Mouse (Mus musculus) hindbrain, embryonic 12.5 days (tissue): ENCODE measurements around the gene Myo15. TPM values are rescaled to one million over a fixed set of nuclear protein-coding genes. Genes with fewer than 3 reads are reported as not detected.
"Not testable (repeated sequence)": the region's sequence is repeated elsewhere in the genome, so short reads cannot be mapped to it uniquely, and the experiment has no call there.

ENCODE experiments used
- ATAC-seq: fragments of 200-750 bp; cut with Nextera tagmentation; 2 replicates; pipeline ENCODE4 v1.8.0; 2017; ENCODE audit warnings: moderate TSS enrichment; ENCODE audit not compliant: low FRiP score
- H3K27ac ChIP-seq: fragments of 300-500 bp; sonication (generic); 2 replicates; pipeline ENCODE4 v1.5.1; 2016; ENCODE audit warnings: mild to moderate bottlenecking
- H3K27me3 ChIP-seq: fragments of 300-500 bp; sonication (generic); 2 replicates; pipeline ENCODE4 v1.6.1; 2016; ENCODE audit warnings: mild to moderate bottlenecking
- H3K36me3 ChIP-seq: fragments of 300-500 bp; sonication (generic); 2 replicates; pipeline ENCODE4 v1.6.1; 2016; ENCODE audit warnings: mild to moderate bottlenecking
- H3K4me1 ChIP-seq: fragments of 300-500 bp; sonication (generic); 2 replicates; pipeline ENCODE4 v1.6.1; 2016
- H3K4me2 ChIP-seq: fragments of 300-500 bp; sonication (generic); replicated peaks from 2 replicates; pipeline ENCODE4 v1.6.1; 2016; ENCODE audit warnings: mild to moderate bottlenecking
- H3K4me3 ChIP-seq: fragments of 300-500 bp; sonication (generic); 2 replicates; pipeline ENCODE4 v1.5.1; 2016; ENCODE audit warnings: mild to moderate bottlenecking
- H3K9ac ChIP-seq: fragments of 300-500 bp; sonication (generic); 2 replicates; pipeline ENCODE4 v1.6.1; 2016; ENCODE audit warnings: mild to moderate bottlenecking, moderate library complexity
- H3K9me3 ChIP-seq: fragments of 300-500 bp; sonication (generic); replicated peaks from 2 replicates; pipeline ENCODE4 v1.6.1; 2016; ENCODE audit warnings: mild to moderate bottlenecking
- WGBS: fragments of 180-500 bp; shearing (Covaris S2); methylation state at CpG from one replicate; pipeline ENCODE4 v1.1.7; 2016; 5-methylcytosine and 5-hydroxymethylcytosine counted together
- polyA plus RNA-seq: library from polyadenylated mRNA; unstranded; fragments of >200 nt; fragmentation: Nextera tagmentation; extraction: Ambion mirVana; gene quantifications from 2 replicates; pipeline ENCODE4 v1.2.1, GENCODE M21; 2016

The Myo15 gene
- polyA plus RNA-seq, 1 experiment from 2014 or later = 0.30 TPM

DNA sequence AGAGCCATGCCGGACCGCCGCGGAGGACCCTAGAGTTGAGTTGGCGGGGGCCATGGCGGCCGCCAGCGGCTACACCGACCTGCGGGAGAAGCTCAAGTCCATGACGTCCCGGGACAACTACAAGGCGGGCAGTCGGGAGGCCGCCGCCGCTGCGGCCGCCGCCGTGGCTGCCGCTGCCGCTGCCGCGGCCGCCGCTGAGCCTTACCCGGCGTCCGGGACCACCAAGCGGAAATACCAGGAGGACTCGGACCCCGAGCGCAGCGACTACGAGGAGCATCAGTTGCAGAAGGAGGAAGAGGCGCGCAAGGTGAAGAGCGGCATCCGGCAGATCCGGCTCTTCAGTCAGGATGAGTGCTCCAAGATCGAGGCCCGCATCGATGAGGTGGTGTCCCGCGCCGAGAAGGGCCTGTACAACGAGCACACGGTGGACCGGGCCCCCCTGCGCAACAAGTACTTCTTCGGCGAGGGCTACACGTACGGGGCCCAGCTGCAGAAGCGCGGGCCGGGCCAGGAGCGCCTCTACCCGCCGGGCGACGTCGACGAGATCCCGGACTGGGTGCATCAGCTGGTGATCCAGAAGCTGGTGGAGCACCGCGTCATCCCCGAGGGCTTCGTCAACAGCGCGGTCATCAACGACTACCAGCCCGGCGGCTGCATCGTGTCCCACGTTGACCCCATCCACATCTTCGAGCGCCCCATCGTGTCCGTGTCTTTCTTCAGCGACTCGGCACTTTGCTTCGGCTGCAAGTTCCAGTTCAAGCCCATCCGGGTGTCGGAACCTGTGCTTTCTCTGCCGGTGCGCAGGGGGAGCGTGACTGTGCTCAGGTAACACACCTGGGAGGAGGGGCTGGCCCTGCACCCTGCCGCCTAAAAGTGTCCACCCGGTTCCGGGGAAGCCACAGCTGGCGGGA, 69.5 kb downstream of the Myo15 start:
- H3K27ac ChIP-seq = peak overlapping the region; percentile 100
- no peaks in the 10 kb centered on the region for H3K27me3 ChIP-seq
- H3K9me3 ChIP-seq = no peaks in the 10 kb centered on the region
- 0 out of 2 replicates have a peak, but pooled peaks have one; percentile 1 for ATAC-seq
- peak overlapping the region; percentile 97 for H3K4me3 ChIP-seq
- peaks cover 9% of the 10 kb centered on the region; the same call in 1 of the 2 replicates for H3K36me3 ChIP-seq
- peak overlapping the region; percentile 93 for H3K9ac ChIP-seq
- peaks cover 46% of the 10 kb centered on the region for H3K4me1 ChIP-seq
- H3K4me2 ChIP-seq = peak overlapping the region; percentile 93
- WGBS = under 1% methylated on average over 82 of the region's 93 CpGs

DNA sequence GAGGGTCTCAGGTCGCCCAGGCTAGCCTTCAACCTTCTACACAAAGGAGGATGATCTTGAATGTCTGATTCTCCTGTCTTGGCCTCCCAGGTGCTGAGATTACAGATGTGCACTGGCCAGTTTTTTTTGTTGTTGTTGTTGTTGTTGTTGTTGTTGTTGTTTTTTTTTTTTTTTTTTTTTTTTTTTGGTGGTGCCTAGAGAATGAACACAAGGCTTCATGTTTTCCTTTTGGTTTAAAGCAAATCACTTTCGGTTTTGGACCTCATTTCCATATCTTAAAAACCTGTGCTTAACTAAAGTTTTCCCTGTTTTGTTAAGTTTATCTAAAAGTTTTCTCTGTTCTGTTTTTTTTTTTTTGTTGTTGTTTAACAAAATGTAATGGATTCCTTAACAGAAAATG, 70.4 kb downstream of the Myo15 start:
- H3K27ac ChIP-seq = no peak overlapping the region
- H3K4me1 ChIP-seq = peaks cover 46% of the 10 kb centered on the region
- peak overlapping the region; percentile 93 for H3K4me2 ChIP-seq
- no peaks in the 10 kb centered on the region for H3K27me3 ChIP-seq
- peak overlapping the region; percentile 93 for H3K9ac ChIP-seq
- H3K4me3 ChIP-seq = peak overlapping the region; percentile 97
- 2% methylated on average over 2 of the region's 2 CpGs for WGBS
- ATAC-seq = no peak
- no peaks in the 10 kb centered on the region for H3K9me3 ChIP-seq
- peaks cover 9% of the 10 kb centered on the region; the same call in 1 of the 2 replicates for H3K36me3 ChIP-seq

DNA sequence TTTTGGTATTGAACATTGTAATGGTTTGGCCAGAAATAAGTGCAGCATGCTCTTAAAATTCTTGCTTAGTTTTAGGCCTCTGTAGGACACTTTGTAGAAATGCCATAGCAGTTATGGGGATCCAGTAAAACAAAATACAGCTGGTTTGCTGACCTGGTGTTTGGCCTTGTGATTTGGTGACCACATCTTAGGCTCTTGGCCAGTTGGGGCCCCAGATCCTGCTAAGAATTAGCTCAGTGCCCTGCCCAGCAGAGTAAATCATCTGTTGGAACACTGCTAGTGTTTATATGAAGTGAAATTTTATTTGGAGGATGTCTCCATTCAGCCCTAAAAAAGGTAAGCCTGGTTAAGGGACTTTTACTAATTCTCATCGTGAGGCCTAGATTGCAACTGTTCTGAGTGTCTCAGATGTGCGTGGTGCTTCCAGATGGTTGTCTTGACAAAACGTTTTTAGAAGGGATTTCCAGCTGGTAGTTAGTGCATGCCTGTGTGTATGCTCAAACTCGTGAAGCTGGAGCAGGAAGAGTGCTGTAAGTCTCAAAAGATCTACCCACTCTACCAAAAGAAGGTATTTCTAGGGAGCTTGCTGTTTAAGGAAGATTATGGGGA, 71.0 kb downstream of the Myo15 start:
- ATAC-seq = no peak
- Histone ChIP-seq H3K27me3 (no peaks in the 10 kb centered on the region), H3K9me3 (no peaks in the 10 kb centered on the region), H3K4me3 (peak overlapping the region; percentile 35), H3K4me1 (peaks cover 46% of the 10 kb centered on the region), H3K27ac (no peak overlapping the region), H3K36me3 (peaks cover 9% of the 10 kb centered on the region; the same call in 1 of the 2 replicates), H3K4me2 (peak overlapping the region; percentile 93), H3K9ac (peak overlapping the region; percentile 54)
- WGBS = 12% methylated on average over 4 of the region's 4 CpGs

DNA sequence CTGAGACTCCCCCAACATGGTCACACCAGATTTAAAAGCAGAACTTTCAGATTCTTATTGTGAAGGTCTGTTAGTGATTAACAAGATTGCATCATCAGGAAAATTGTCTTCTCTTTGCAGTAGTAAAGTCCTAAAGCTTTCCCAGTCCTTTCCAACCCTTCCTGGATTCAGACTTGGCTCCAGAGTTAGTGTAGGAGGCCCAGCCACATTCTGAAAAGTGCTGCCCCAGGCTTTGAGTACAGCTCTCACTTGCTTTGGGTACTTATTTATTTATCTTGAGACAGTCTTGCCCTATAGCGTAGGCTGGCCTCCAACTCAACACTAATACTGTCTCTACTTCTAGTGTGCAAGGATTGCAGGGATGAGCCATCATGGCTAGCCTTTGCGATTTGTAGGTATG, 71.6 kb downstream of the Myo15 start:
- H3K4me2 ChIP-seq = peak overlapping the region; percentile 93
- peak overlapping the region; percentile 54; the same call in 1 of the 2 replicates for H3K9ac ChIP-seq
- no peaks in the 10 kb centered on the region for H3K9me3 ChIP-seq
- 66% methylated on average over 2 of the region's 2 CpGs for WGBS
- ATAC-seq = no peak
- H3K36me3 ChIP-seq = peaks cover 9% of the 10 kb centered on the region; the same call in 1 of the 2 replicates
- no peaks in the 10 kb centered on the region for H3K27me3 ChIP-seq
- H3K4me1 ChIP-seq = peaks cover 43% of the 10 kb centered on the region
- no peak overlapping the region for H3K27ac ChIP-seq
- H3K4me3 ChIP-seq = peak overlapping the region; percentile 35

DNA sequence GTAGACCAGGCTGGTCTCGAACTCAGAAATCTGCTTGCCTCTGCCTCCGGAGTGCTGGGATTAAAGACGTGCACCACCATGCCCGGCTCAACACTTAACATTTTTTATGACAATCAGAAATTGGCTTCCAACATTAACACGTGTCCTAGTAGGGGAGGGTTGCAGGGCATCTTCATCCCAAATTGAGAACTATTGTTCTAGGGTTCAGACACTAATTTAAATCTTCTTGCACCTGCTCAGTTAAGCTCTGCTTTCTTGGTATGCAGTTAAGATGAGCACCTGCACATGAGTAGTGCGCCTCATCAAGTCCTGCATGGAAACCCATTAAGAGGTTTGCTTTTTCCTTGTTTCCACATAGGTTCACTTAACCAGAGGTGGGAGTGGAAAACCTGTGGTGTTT, 72.7 kb downstream of the Myo15 start:
- no peak overlapping the region for H3K4me3 ChIP-seq
- H3K4me2 ChIP-seq = no peak overlapping the region; the same call in 1 of the 2 replicates
- no peak overlapping the region for H3K9ac ChIP-seq
- H3K27me3 ChIP-seq = no peaks in the 10 kb centered on the region
- WGBS = 93% methylated on average over 6 of the region's 6 CpGs
- peaks cover 36% of the 10 kb centered on the region for H3K4me1 ChIP-seq
- no peak for ATAC-seq
- H3K27ac ChIP-seq = no peak overlapping the region
- no peaks in the 10 kb centered on the region for H3K9me3 ChIP-seq
- peaks cover 9% of the 10 kb centered on the region; the same call in 1 of the 2 replicates for H3K36me3 ChIP-seq

DNA sequence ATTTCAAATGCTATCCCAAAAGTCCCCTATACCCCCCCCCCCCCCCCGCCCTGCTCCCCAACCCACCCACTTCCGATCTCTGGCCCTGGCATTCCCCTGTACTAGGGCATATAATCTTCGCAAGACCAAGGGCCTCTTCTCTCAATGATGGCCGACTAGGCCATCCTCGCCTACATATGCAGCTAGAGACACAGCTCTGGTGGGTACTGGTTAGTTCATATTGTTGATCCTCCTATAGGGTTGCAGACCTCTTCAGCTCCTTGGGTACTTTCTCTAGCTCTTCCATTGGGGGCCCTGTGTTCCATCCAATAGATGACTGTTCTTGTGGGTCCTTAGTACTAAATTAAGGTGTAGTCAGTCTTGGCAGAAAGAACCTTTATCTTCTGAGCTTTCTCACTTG, 74.1 kb downstream of the Myo15 start:
- H3K9ac ChIP-seq, H3K9me3 ChIP-seq, ATAC-seq, H3K4me3 ChIP-seq, H3K27me3 ChIP-seq, H3K4me2 ChIP-seq, H3K27ac ChIP-seq: not testable (repeated sequence)
- peaks cover 20% of the 10 kb centered on the region for H3K36me3 ChIP-seq
- 91% methylated on average over 4 of the region's 5 CpGs for WGBS
- H3K4me1 ChIP-seq = peaks cover 36% of the 10 kb centered on the region

DNA sequence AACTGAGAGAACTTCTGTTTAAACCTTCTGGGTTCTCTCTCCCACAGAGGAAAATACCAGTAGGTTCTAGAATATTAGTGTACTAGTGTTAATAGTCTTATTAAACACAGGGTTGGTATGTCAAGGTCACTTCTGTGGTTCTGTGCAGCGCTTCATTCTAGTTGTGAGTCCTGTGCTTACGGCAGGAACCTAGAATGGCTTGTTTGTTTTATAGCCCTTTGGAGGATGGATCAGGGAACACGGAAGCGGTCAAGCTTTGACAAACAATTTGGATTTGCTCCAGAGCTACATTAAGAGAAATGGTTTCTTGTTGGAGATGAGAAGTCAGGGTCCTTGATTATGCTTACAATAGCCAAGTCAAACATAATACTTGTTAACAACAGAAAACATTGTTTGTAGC, 76.3 kb downstream of the Myo15 start:
- Histone ChIP-seq H3K36me3 (peaks cover 41% of the 10 kb centered on the region), H3K4me3 (no peak overlapping the region), H3K4me1 (peaks cover 25% of the 10 kb centered on the region), H3K27ac (no peak overlapping the region), H3K9me3 (no peaks in the 10 kb centered on the region), H3K4me2 (no peak overlapping the region), H3K9ac (no peak overlapping the region), H3K27me3 (no peaks in the 10 kb centered on the region)
- no peak for ATAC-seq
- 80% methylated on average over 4 of the region's 4 CpGs for WGBS

DNA sequence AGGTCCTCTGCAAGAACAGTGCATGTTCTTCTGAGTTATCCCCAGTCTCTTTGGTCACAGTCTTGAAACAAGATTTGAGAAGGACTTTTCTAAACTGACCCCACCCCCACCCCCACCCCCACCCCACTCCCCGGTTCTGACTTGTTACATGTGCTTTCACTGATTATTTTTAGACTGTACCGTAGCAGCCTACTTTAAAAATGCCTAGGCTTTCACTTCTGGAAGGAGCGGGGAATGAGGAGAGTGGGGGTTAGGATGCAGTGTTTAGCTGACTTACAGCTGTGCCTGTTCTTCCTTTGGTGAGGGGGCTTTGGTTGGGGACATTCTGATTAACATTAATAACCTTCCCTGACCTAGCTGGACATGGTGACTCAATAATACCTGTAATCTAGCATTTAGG, 79.0 kb downstream of the Myo15 start:
- Histone ChIP-seq H3K4me3 (no peak overlapping the region), H3K27ac (no peak overlapping the region), H3K4me2 (no peak overlapping the region), H3K36me3 (peaks cover 59% of the 10 kb centered on the region), H3K4me1 (peaks cover 4% of the 10 kb centered on the region; the same call in 1 of the 2 replicates), H3K27me3 (no peaks in the 10 kb centered on the region), H3K9me3 (no peaks in the 10 kb centered on the region), H3K9ac (no peak overlapping the region)
- no peak for ATAC-seq
- 92% methylated on average over 3 of the region's 3 CpGs for WGBS

DNA sequence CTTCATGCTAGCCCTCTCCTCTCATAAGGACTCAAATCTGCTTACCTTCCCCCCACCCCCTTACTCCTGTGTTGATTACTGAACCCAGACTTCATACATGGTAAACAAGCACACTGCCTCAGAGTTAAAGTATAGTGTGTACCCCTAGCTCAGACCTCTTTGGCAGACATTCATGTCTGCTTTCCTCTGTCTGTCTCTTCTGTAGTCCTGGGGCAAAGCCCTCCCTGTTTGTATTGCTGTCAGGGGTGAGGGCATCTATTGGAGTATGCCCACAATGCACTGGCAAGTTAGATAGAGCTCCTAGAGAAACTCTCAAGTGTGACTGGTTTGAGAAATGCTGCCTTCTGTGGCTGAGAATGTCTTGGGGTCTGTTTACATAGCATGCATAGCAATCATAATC, 84.0 kb downstream of the Myo15 start:
- H3K9ac ChIP-seq = no peak overlapping the region
- H3K27me3 ChIP-seq = no peaks in the 10 kb centered on the region
- no peak overlapping the region for H3K27ac ChIP-seq
- no peaks in the 10 kb centered on the region for H3K9me3 ChIP-seq
- no peak for ATAC-seq
- peaks cover 90% of the 10 kb centered on the region for H3K36me3 ChIP-seq
- H3K4me1 ChIP-seq = no peaks in the 10 kb centered on the region
- no peak overlapping the region for H3K4me3 ChIP-seq
- no peak overlapping the region for H3K4me2 ChIP-seq

DNA sequence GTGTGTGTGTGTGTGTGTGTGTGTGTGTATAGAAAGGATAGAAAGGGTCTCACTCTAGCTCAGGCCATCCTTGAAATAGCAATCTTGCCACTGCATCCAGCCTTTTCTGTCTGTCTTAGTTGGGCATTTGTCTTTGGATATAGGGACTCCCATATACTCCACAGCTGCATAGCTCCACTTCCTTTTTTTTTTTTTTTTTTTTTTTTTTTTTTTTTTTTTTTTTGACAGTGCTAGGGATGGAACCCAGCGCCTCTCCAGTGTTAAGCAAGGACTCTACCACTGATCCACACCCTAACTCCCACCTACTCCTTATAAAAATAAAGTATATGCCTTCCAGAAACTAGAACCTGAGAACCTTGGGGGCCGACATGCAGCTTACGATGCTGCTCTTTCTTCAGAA, 88.5 kb downstream of the Myo15 start:
- Histone ChIP-seq H3K9ac (no peak overlapping the region), H3K9me3 (no peaks in the 10 kb centered on the region), H3K27ac (no peak overlapping the region), H3K27me3 (no peaks in the 10 kb centered on the region), H3K36me3 (peaks cover 60% of the 10 kb centered on the region), H3K4me1 (no peaks in the 10 kb centered on the region), H3K4me2 (no peak overlapping the region), H3K4me3 (no peak overlapping the region)
- 86% methylated on average over 3 of the region's 3 CpGs for WGBS
- no peak for ATAC-seq

DNA sequence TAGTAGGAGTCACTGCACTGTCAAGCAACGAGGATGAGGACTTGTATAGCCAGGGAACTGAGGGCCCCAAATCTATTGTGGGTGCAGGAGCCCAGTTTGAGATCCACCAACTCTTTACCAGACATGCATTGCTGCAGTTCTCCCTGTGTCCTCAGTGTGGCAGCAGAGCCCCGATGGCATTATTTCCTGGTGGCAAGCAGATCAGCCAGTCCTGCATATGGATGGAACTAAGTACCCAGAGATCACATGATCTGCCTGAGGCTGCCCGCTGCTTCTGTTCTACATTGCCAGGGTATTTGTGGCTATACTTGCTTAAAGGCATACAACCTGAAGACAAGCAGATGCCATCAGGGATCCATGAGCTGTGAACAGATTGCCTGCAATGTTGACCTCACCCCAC, 90.2 kb downstream of the Myo15 start:
- H3K27me3 ChIP-seq = no peaks in the 10 kb centered on the region
- H3K36me3 ChIP-seq = peaks cover 44% of the 10 kb centered on the region
- H3K27ac ChIP-seq = no peak overlapping the region
- H3K4me2 ChIP-seq = no peak overlapping the region
- no peaks in the 10 kb centered on the region for H3K4me1 ChIP-seq
- no peaks in the 10 kb centered on the region for H3K9me3 ChIP-seq
- no peak overlapping the region for H3K9ac ChIP-seq
- 11% methylated on average over 3 of the region's 3 CpGs for WGBS
- 0 out of 2 replicates have a peak, but pooled peaks have one; percentile 56 for ATAC-seq
- no peak overlapping the region for H3K4me3 ChIP-seq

DNA sequence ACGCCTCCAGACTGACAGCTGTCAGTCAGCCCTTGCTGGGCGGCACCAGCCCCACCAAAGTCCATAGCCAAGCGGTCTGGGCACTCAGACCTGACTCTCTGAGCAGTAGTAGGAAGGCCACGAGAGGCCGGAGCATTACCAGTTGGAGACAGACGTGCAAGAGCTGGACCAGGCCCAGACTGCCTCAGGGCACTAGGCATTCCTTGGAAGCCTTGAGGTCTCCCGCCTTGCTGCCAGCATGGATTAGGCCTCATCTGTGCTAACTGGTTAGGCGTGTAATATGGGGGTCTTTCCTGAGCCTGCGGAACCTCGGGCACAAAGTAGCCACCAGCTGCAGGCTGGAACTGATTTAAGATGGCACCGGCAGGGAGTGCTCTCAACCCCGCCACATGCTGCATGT, 104.9 kb downstream of the Myo15 start:
- not testable (repeated sequence) for H3K27me3 ChIP-seq, H3K9ac ChIP-seq, H3K9me3 ChIP-seq, H3K4me1 ChIP-seq, ATAC-seq, H3K4me3 ChIP-seq, H3K4me2 ChIP-seq, H3K36me3 ChIP-seq, H3K27ac ChIP-seq
- WGBS = 89% methylated on average over 9 of the region's 12 CpGs
